Mouse (Mus musculus) CH12.LX (cell line): Measurements from ENCODE around the gene Taldo1. TPM values are rescaled to one million over a fixed set of nuclear protein-coding genes. Genes with fewer than 3 reads are reported as not detected.

Experiments used
- DNase-seq: peaks from one replicate; pipeline ENCODE4 v3.0.0-alpha.2; 2013; ENCODE audit errors: extremely low read depth
- H3K27ac ChIP-seq: 2 replicates; pipeline ENCODE4 v1.5.1; 2012; ENCODE audit warnings: low read depth, mild to moderate bottlenecking, control low read depth, moderate library complexity; ENCODE audit not compliant: insufficient read depth
- H3K27me3 ChIP-seq: replicated peaks from 2 replicates; pipeline ENCODE3; 2012; ENCODE audit warnings: inconsistent platforms
- H3K36me3 ChIP-seq, 2 experiments: replicated peaks in 1 of 2; 2 replicates each; pipeline versions ENCODE3 to v1.6.1; 2012; ENCODE audit warnings: inconsistent platforms in 1 of 2, low read length in 1 of 2, mild to moderate bottlenecking in 1 of 2, mixed read lengths in 1 of 2, moderate library complexity in 1 of 2; ENCODE audit not compliant: control insufficient read depth in 1 of 2, insufficient read depth in 1 of 2
- H3K4me1 ChIP-seq, 2 experiments: 2 replicates each; pipeline ENCODE4 v1.6.1; 2012; ENCODE audit warnings: inconsistent platforms in 1 of 2, moderate library complexity in 1 of 2; ENCODE audit not compliant: insufficient read depth in 2 of 2, control insufficient read depth in 1 of 2
- H3K4me2 ChIP-seq: 2 replicates; pipeline ENCODE4 v1.6.1; 2012; ENCODE audit warnings: low read depth, mild to moderate bottlenecking, control low read depth; ENCODE audit not compliant: poor library complexity, insufficient read depth, severe bottlenecking
- H3K4me3 ChIP-seq, 3 experiments: fragments of 150-350 bp in 1 of 3; sonication (generic) in 1 of 3; replicated peaks in 1 of 3; 2 replicates each; pipeline versions ENCODE3 to v1.5.1; 2011 to 2012; ENCODE audit warnings: low read depth in 2 of 3, low read length in 2 of 3, mild to moderate bottlenecking in 2 of 3, moderate library complexity in 2 of 3, control low read depth in 1 of 3, improper control_type of control experiment in 1 of 3, inconsistent platforms in 1 of 3, mixed read lengths in 1 of 3; ENCODE audit not compliant: poor library complexity in 1 of 3
- H3K79me2 ChIP-seq: replicated peaks from 2 replicates; pipeline ENCODE4 v1.6.1; 2012; ENCODE audit warnings: mild to moderate bottlenecking, moderate library complexity; ENCODE audit not compliant: control insufficient read depth, poor library complexity, insufficient read depth, severe bottlenecking; ENCODE audit errors: extremely low read depth
- H3K9ac ChIP-seq: 2 replicates; pipeline ENCODE4 v1.6.1; 2012; ENCODE audit warnings: low read depth, mild to moderate bottlenecking, control low read depth, moderate library complexity; ENCODE audit not compliant: insufficient read depth
- H3K9me3 ChIP-seq: replicated peaks from 2 replicates; pipeline ENCODE3; 2012; ENCODE audit warnings: low read length, inconsistent platforms, mixed read lengths
- BHLHE40 ChIP-seq: IDR thresholded peaks from 2 replicates; pipeline ENCODE4 v1.6.1; 2011; ENCODE audit warnings: mild to moderate bottlenecking, low read depth, low read length, improper control_type of control experiment
- CHD1 ChIP-seq: IDR thresholded peaks from 2 replicates; pipeline ENCODE4 v1.6.1; 2012; ENCODE audit warnings: low read depth, low read length, improper control_type of control experiment, inconsistent platforms
- CHD2 ChIP-seq: IDR thresholded peaks from 2 replicates; pipeline ENCODE4 v1.6.1; 2011; ENCODE audit warnings: low read length, improper control_type of control experiment
- CTCF ChIP-seq, 2 experiments: IDR thresholded peaks in 1 of 2; conservative IDR thresholded peaks in 1 of 2; 2 replicates each; pipeline ENCODE4 v1.5.1; 2011 to 2012; ENCODE audit warnings: low read depth in 2 of 2, low read length in 2 of 2, improper control_type of control experiment in 1 of 2, inconsistent platforms in 1 of 2, mild to moderate bottlenecking in 1 of 2, moderate library complexity in 1 of 2
- E2F4 ChIP-seq: IDR thresholded peaks from 2 replicates; pipeline ENCODE4 v1.6.1; 2011; ENCODE audit warnings: low read depth, low read length, improper control_type of control experiment; ENCODE audit not compliant: insufficient replicate concordance
- ELF1 ChIP-seq: IDR thresholded peaks from 2 replicates; pipeline ENCODE4 v1.6.1; 2014; ENCODE audit warnings: low read depth, mild to moderate bottlenecking, inconsistent platforms, low read length, improper control_type of control experiment
- EP300 ChIP-seq: IDR thresholded peaks from 2 replicates; pipeline ENCODE4 v1.6.1; 2011; ENCODE audit warnings: low read length, improper control_type of control experiment
- ETS1 ChIP-seq: conservative IDR thresholded peaks from 2 replicates; pipeline ENCODE4 v1.6.1; 2012; ENCODE audit warnings: low read depth, mild to moderate bottlenecking, inconsistent platforms, low read length, improper control_type of control experiment, moderate library complexity
- GABPA ChIP-seq: IDR thresholded peaks from 2 replicates; pipeline ENCODE4 v1.6.1; 2012; ENCODE audit warnings: low read depth, low read length, improper control_type of control experiment, inconsistent platforms; ENCODE audit not compliant: insufficient replicate concordance
- HCFC1 ChIP-seq: IDR thresholded peaks from 2 replicates; pipeline ENCODE4 v1.6.1; 2012; ENCODE audit warnings: low read depth, mild to moderate bottlenecking, inconsistent platforms, low read length, improper control_type of control experiment
- IRF4 ChIP-seq: IDR thresholded peaks from 2 replicates; pipeline ENCODE4 v1.6.1; 2014; ENCODE audit warnings: low read depth, mild to moderate bottlenecking, inconsistent platforms, low read length, improper control_type of control experiment
- JUN ChIP-seq: IDR thresholded peaks from 2 replicates; pipeline ENCODE4 v1.6.1; 2011; ENCODE audit warnings: low read depth, mild to moderate bottlenecking, low read length, improper control_type of control experiment, moderate library complexity; ENCODE audit not compliant: insufficient read depth
- JUND ChIP-seq: conservative IDR thresholded peaks from 2 replicates; pipeline ENCODE4 v1.6.1; 2011; ENCODE audit warnings: low read depth, low read length, improper control_type of control experiment
- KAT2A ChIP-seq: IDR thresholded peaks from 2 replicates; pipeline ENCODE4 v1.6.1; 2012; ENCODE audit warnings: low read length, improper control_type of control experiment, inconsistent platforms; ENCODE audit not compliant: insufficient replicate concordance
- MAFK ChIP-seq: IDR thresholded peaks from 2 replicates; pipeline ENCODE4 v1.6.1; 2011; ENCODE audit warnings: low read length, improper control_type of control experiment; ENCODE audit not compliant: insufficient replicate concordance
- MAX ChIP-seq: IDR thresholded peaks from 2 replicates; pipeline ENCODE4 v1.6.1; 2011; ENCODE audit warnings: low read length, improper control_type of control experiment
- MAZ ChIP-seq: IDR thresholded peaks from 2 replicates; pipeline ENCODE4 v1.6.1; 2012; ENCODE audit warnings: low read depth, mild to moderate bottlenecking, inconsistent platforms, low read length, improper control_type of control experiment, moderate library complexity
- MEF2A ChIP-seq: IDR thresholded peaks from 2 replicates; pipeline ENCODE4 v1.6.1; 2014; ENCODE audit warnings: low read depth, mild to moderate bottlenecking, inconsistent platforms, low read length, improper control_type of control experiment, borderline replicate concordance
- MXI1 ChIP-seq: IDR thresholded peaks from 2 replicates; pipeline ENCODE4 v1.6.1; 2011; ENCODE audit warnings: mild to moderate bottlenecking, low read depth, low read length, improper control_type of control experiment
- MYC ChIP-seq: IDR thresholded peaks from 2 replicates; pipeline ENCODE4 v1.6.1; 2011; ENCODE audit warnings: low read depth, mild to moderate bottlenecking, improper control_type of control experiment, low read length
- NELFE ChIP-seq: IDR thresholded peaks from 2 replicates; pipeline ENCODE4 v1.6.1; 2011; ENCODE audit warnings: low read depth, low read length, improper control_type of control experiment
- NRF1 ChIP-seq: IDR thresholded peaks from 2 replicates; pipeline ENCODE4 v1.6.1; 2014; ENCODE audit warnings: low read depth, mild to moderate bottlenecking, inconsistent platforms, low read length, improper control_type of control experiment, moderate library complexity
- PAX5 ChIP-seq: IDR thresholded peaks from 2 replicates; pipeline ENCODE4 v1.6.1; 2012; ENCODE audit warnings: low read length, inconsistent platforms, mixed read lengths
- POLR2A ChIP-seq: IDR thresholded peaks from 2 replicates; pipeline ENCODE4 v1.6.1; 2011; ENCODE audit warnings: low read depth, mild to moderate bottlenecking, improper control_type of control experiment, low read length
- POLR2AphosphoS2 ChIP-seq: IDR thresholded peaks from 2 replicates; pipeline ENCODE4 v1.6.1; 2011; ENCODE audit warnings: low read depth, low read length, improper control_type of control experiment
- RAD21 ChIP-seq: IDR thresholded peaks from 2 replicates; pipeline ENCODE4 v1.6.1; 2011; ENCODE audit warnings: low read depth, mild to moderate bottlenecking, low read length, improper control_type of control experiment, moderate library complexity
- RCOR1 ChIP-seq: conservative IDR thresholded peaks from 2 replicates; pipeline ENCODE4 v1.6.1; 2012; ENCODE audit warnings: low read depth, mild to moderate bottlenecking, inconsistent platforms, low read length, improper control_type of control experiment
- SIN3A ChIP-seq: IDR thresholded peaks from 2 replicates; pipeline ENCODE4 v1.6.1; 2012; ENCODE audit warnings: low read length, improper control_type of control experiment, inconsistent platforms
- SMC3 ChIP-seq: IDR thresholded peaks from 2 replicates; pipeline ENCODE4 v1.6.1; 2011; ENCODE audit warnings: low read depth, low read length, improper control_type of control experiment
- TBP ChIP-seq: conservative IDR thresholded peaks from 2 replicates; pipeline ENCODE4 v1.6.1; 2011; ENCODE audit warnings: low read depth, low read length, improper control_type of control experiment
- TCF12 ChIP-seq: IDR thresholded peaks from 2 replicates; pipeline ENCODE4 v1.6.1; 2014; ENCODE audit warnings: low read depth, mild to moderate bottlenecking, inconsistent platforms, low read length, improper control_type of control experiment
- UBTF ChIP-seq: IDR thresholded peaks from 2 replicates; pipeline ENCODE4 v1.6.1; 2012; ENCODE audit warnings: low read depth, mild to moderate bottlenecking, inconsistent platforms, low read length, improper control_type of control experiment, moderate library complexity
- USF1 ChIP-seq: IDR thresholded peaks from 2 replicates; pipeline ENCODE4 v1.6.1; 2014; ENCODE audit warnings: low read depth, mild to moderate bottlenecking, inconsistent platforms, low read length, improper control_type of control experiment
- USF2 ChIP-seq: conservative IDR thresholded peaks from 2 replicates; pipeline ENCODE4 v1.6.1; 2011; ENCODE audit warnings: low read depth, low read length, improper control_type of control experiment
- ZC3H11A ChIP-seq: IDR thresholded peaks from 2 replicates; pipeline ENCODE4 v1.6.1; 2012; ENCODE audit warnings: low read depth, mild to moderate bottlenecking, inconsistent platforms, low read length, improper control_type of control experiment
- ZKSCAN1 ChIP-seq: IDR thresholded peaks from 2 replicates; pipeline ENCODE4 v1.6.1; 2012; ENCODE audit warnings: low read depth, inconsistent platforms, low read length, improper control_type of control experiment, borderline replicate concordance
- ZMIZ1 ChIP-seq: IDR thresholded peaks from 2 replicates; pipeline ENCODE4 v1.6.1; 2012; ENCODE audit warnings: low read depth, mild to moderate bottlenecking, inconsistent platforms, low read length, improper control_type of control experiment
- ZNF384 ChIP-seq: IDR thresholded peaks from 2 replicates; pipeline ENCODE4 v1.6.1; 2012; ENCODE audit warnings: low read depth, low read length, improper control_type of control experiment, inconsistent platforms
- dilution Hi-C: fragments of 300-500 bp; cut with MboI; formaldehyde crosslinking; loops from 2 replicates; pipeline ENCODE4 v1.14.3; 2020; ENCODE audit warnings: low sequenced_read_pairs; ENCODE audit not compliant: extremely low pct_unique_long_range_greater_than_20kb, extremely low pct_ligation_motif_present
- in situ Hi-C: fragments of 300-500 bp; cut with MboI; formaldehyde crosslinking; loops from 3 replicates; pipeline ENCODE4 v1.14.3; 2019; ENCODE audit warnings: low sequenced_read_pairs, low pct_ligation_motif_present, low pct_unique_long_range_greater_than_20kb, mixed read lengths
- polyA plus RNA-seq: library from polyadenylated mRNA; unstranded; fragments of >175 nt; gene quantifications from 2 replicates; pipeline ENCODE4 v1.2.1, GENCODE M21; 2012; ENCODE audit warnings: low read depth; ENCODE audit not compliant: insufficient read length
- total RNA-seq, 2 experiments: library from RNA; depleted of rRNA; stranded (reverse); fragments of 300-350 nt in 1 of 2; fragments of >200 nt in 1 of 2; gene quantifications; 2 replicates each; pipeline ENCODE4 v1.2.3; 2012 to 2014

Taldo1 gene
- total and polyA plus RNA-seq, 3 experiments: 129 to 228 (median 188) TPM

DNA sequence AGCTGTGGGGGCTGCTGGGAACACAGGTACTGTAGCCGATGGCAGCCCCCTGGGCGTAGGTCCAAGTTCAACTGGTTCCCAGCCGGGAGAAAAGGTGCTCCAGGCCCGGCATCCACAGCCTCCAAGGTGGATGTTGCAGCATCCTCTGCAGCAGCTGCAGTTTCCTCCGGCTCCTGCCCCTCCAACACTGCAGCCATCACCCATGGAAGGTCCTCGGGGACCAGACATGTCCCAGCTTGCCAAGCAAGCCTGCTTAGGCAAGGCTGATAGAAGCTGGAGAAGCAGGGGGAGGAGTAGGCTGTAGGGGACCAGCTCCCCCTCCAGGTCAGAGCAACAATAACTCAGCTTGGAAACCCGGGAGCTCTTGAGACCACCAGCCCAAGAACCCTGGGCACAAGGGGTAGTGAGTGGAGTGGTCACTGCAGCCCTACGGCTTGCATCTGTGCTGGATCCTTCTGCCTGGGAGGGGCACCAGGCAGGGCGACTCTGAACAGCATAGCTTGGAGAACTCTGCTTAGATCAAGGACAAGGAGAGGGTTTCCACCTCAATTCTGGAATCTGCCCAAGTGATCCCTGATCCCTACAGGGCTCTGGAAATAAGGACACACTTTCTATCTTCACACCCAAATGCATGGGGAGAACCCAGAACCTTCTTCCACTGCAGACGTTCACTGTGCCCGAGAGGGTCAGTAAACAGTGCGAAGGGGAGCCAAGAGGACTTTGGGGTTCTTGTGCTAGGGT lies 51.3 kb downstream of the Taldo1 start:
- TF ChIP-seq ZMIZ1 (no peak), NELFE (no peak), NRF1 (no peak), CTCF (conservative IDR thresholded peaks at IDR 0.05 in 1 of 2, IDR thresholded peaks at IDR 0.05 in 1 of 2; ENCODE audit: low read depth in 2 of 2, low read length in 2 of 2) (peak; percentile 10 to 74; a peak in 2 of 4 replicates), EP300 (peak; percentile 65; the same call in 1 of the 2 replicates), IRF4 (peak; percentile 54), USF1 (no peak), RCOR1 (no peak), POLR2AphosphoS2 (no peak), MAFK (no peak), GABPA (no peak), MXI1 (no peak), RAD21 (peak; percentile 53), BHLHE40 (peak; percentile 43; the same call in 1 of the 2 replicates), CHD2 (no peak), E2F4 (no peak), MYC (peak; percentile 79; the same call in 1 of the 2 replicates), ELF1 (no peak), JUN (no peak), PAX5 (no peak), POLR2A (peak; percentile 48; the same call in 1 of the 2 replicates), ZC3H11A (no peak), SMC3 (peak; percentile 37), MAZ (no peak), SIN3A (peak; percentile 56; the same call in 1 of the 2 replicates), CHD1 (peak; percentile 99), JUND (no peak), KAT2A (no peak), HCFC1 (peak; percentile 37), TCF12 (peak; percentile 72; the same call in 1 of the 2 replicates), ZNF384 (no peak), MAX (peak; percentile 57), TBP (0 out of 2 replicates have a peak, but pooled peaks have one; percentile 43), MEF2A (peak; percentile 53; the same call in 1 of the 2 replicates), USF2 (no peak), UBTF (no peak), ZKSCAN1 (no peak), ETS1 (peak; percentile 31; the same call in 1 of the 2 replicates)
- in situ Hi-C loops (no loop called here), dilution Hi-C loops (no loop called here)
- DNase-seq: peak; percentile 86
- peak overlapping the region; percentile 36 for H3K27ac ChIP-seq
- H3K79me2 ChIP-seq: peaks cover 17% of the 10 kb centered on the region
- H3K4me1 ChIP-seq: peaks cover 15 to 43% of the 10 kb centered on the region in 2 experiments
- peak overlapping the region; percentile 64 to 91 (median 67) for H3K4me3 ChIP-seq
- H3K27me3 ChIP-seq: no peaks in the 10 kb centered on the region
- peaks cover 38 to 47% of the 10 kb centered on the region in 2 experiments for H3K36me3 ChIP-seq
- H3K4me2 ChIP-seq: peak overlapping the region; percentile 97
- H3K9me3 ChIP-seq: no peaks in the 10 kb centered on the region
- H3K9ac ChIP-seq: peak overlapping the region; percentile 93
